Mouse (Mus musculus) lung, embryonic 16.5 days (tissue): ENCODE measurements around the gene Stat6. TPM values are rescaled to one million over a fixed set of nuclear protein-coding genes. Genes with fewer than 3 reads are reported as not detected.

ENCODE experiments used
- ATAC-seq: fragments of 200-750 bp; cut with Nextera tagmentation; 2 replicates; pipeline ENCODE4 v1.8.0; 2017; ENCODE audit warnings: low read depth, mild to moderate bottlenecking, moderate library complexity
- H3K27ac ChIP-seq: fragments of 300-500 bp; sonication (generic); 2 replicates; pipeline ENCODE4 v1.5.1; 2014; ENCODE audit warnings: mild to moderate bottlenecking, control low read depth, low read length
- H3K27me3 ChIP-seq: fragments of 300-500 bp; sonication (generic); 2 replicates; pipeline ENCODE4 v1.6.1; 2014; ENCODE audit warnings: low read depth, low read length, mixed read lengths; ENCODE audit not compliant: control insufficient read depth, insufficient read depth
- H3K36me3 ChIP-seq: fragments of 300-500 bp; sonication (generic); 2 replicates; pipeline ENCODE4 v1.6.1; 2014; ENCODE audit warnings: low read length; ENCODE audit not compliant: control insufficient read depth, insufficient read depth
- H3K4me1 ChIP-seq: fragments of 300-500 bp; sonication (generic); replicated peaks from 2 replicates; pipeline ENCODE4 v1.6.1; 2014; ENCODE audit warnings: low read length, mixed read lengths; ENCODE audit not compliant: control insufficient read depth, insufficient read depth
- H3K4me2 ChIP-seq: fragments of 300-500 bp; sonication (generic); 2 replicates; pipeline ENCODE4 v1.6.1; 2014; ENCODE audit warnings: low read depth, low read length, control low read depth
- H3K4me3 ChIP-seq: fragments of 300-500 bp; sonication (generic); 2 replicates; pipeline ENCODE4 v1.5.1; 2014; ENCODE audit warnings: mild to moderate bottlenecking, low read length, control low read depth
- H3K9ac ChIP-seq: fragments of 300-500 bp; sonication (generic); 2 replicates; pipeline ENCODE4 v1.6.1; 2014; ENCODE audit warnings: low read length, control low read depth
- H3K9me3 ChIP-seq: fragments of 300-500 bp; sonication (generic); 2 replicates; pipeline ENCODE4 v1.6.1; 2016; ENCODE audit warnings: low read length; ENCODE audit not compliant: control insufficient read depth
- WGBS: fragments of 180-500 bp; shearing (Covaris S2); extraction: QIAGEN DNeasy Blood & Tissue Kit; methylation state at CpG from one replicate; pipeline ENCODE4 v1.1.7; 2014; 5-methylcytosine and 5-hydroxymethylcytosine counted together
- polyA plus RNA-seq: library from polyadenylated mRNA; unstranded; fragments of >200 nt; fragmentation: Nextera tagmentation; extraction: Ambion mirVana; gene quantifications from 2 replicates; pipeline ENCODE4 v1.2.1, GENCODE M21; 2015

Gene Stat6
- polyA plus RNA-seq, 1 experiment from 2014 or later = 47.4 TPM

DNA sequence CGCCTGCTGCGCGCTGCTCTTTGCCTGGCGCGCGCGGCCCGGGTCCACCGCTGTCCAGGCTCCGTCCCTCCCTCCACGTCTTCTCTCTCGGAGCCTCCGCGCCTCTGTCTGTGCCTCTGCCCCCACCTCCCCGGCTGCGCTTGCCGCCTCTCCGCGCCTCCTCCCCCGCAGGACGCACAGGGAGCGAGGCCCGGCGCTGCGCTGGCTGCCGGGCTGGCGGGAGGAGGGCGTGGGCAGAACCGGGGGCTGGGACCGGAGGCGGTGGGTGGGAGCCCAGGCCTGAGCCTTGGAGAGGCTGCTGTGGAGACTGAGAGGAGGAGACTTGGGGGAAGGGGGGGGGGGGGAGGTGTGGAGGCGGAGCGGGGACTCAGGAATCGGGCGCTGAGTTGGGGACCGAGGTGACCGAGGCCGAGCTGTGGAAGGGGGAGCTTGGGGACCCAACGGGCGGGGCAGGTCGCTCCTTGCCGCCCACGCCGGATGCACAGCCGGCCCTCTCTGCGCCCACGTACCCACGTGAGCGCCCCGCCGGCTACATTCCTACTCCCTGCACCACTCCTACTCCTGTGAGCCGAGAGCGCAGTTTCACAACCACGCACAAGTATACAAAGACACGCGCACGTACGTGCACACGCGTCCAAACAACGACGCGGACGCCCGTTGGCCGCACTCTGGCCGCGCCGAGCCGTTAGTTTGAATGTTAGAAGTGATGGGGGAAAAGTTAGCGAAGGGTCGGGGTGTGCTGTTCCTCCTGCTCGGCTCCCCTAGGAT is 23.9 kb downstream of the Stat6 start, which contains the start of gene Nemp1:
Gene Nemp1 (plus strand): TSS at position 401 of the 768 bp plus-strand sequence.
- no peaks in the 10 kb centered on the region for H3K9me3 ChIP-seq
- H3K4me2 ChIP-seq = peak within 1 kb of the TSS; percentile 80
- under 1% methylated on average over 66 of the region's 73 CpGs for WGBS
- peaks cover 49% of the 10 kb centered on the region for H3K4me1 ChIP-seq
- no peaks in the 10 kb centered on the region for H3K27me3 ChIP-seq
- H3K4me3 ChIP-seq = peak within 1 kb of the TSS; percentile 92
- peak; percentile 71 for ATAC-seq
- peak within 1 kb of the TSS; percentile 97 for H3K9ac ChIP-seq
- H3K36me3 ChIP-seq = peaks cover 6% of the 10 kb centered on the region
- peak within 1 kb of the TSS; percentile 100 for H3K27ac ChIP-seq

DNA sequence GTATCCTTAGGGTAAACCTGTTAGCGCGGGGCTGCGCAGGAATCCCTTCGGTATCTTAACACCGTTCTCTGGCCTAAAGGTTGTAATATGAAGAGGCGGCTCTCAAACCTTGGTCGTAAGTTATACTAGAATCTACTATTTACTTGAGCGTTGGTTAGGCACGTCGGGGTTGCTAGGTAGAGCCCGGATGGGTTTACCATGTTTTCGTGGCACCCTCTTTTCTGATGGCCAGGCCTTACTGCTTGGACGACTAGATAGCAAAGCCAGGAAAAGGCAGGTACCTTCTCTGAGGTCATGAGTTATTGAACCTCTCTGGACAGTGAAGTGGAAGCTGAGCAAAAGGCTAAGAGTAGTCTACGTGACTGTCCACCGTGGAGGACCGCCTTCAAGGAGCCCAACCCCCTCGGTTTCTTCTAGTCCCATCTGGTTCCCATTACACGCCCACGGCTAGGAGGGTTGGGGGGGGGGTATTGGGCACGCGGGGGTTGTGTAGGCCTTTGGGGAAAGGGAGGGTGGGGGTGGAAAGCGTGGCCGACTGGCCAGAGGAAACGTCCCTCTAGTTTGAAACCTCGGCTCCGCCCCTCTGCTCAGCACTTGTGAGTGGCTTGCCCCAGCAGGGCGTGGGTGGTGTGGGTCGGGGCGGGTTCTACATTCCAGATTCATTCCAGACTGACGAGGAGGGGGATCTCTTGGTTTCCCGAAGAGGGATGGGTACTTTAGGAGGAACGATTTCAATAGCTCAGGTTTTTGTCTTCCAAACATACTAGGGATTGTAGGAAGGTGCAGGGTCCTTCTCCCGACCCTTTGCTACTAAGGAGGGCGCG is 24.7 kb downstream of the Stat6 start:
- under 1% methylated on average over 34 of the region's 35 CpGs for WGBS
- Histone ChIP-seq H3K4me2 (peak overlapping the region; percentile 80), H3K9ac (peak overlapping the region; percentile 97), H3K9me3 (no peaks in the 10 kb centered on the region), H3K27me3 (no peaks in the 10 kb centered on the region), H3K27ac (peak overlapping the region; percentile 100), H3K4me3 (peak overlapping the region; percentile 92), H3K36me3 (peaks cover 6% of the 10 kb centered on the region), H3K4me1 (peaks cover 41% of the 10 kb centered on the region)
- peak; percentile 75 for ATAC-seq

DNA sequence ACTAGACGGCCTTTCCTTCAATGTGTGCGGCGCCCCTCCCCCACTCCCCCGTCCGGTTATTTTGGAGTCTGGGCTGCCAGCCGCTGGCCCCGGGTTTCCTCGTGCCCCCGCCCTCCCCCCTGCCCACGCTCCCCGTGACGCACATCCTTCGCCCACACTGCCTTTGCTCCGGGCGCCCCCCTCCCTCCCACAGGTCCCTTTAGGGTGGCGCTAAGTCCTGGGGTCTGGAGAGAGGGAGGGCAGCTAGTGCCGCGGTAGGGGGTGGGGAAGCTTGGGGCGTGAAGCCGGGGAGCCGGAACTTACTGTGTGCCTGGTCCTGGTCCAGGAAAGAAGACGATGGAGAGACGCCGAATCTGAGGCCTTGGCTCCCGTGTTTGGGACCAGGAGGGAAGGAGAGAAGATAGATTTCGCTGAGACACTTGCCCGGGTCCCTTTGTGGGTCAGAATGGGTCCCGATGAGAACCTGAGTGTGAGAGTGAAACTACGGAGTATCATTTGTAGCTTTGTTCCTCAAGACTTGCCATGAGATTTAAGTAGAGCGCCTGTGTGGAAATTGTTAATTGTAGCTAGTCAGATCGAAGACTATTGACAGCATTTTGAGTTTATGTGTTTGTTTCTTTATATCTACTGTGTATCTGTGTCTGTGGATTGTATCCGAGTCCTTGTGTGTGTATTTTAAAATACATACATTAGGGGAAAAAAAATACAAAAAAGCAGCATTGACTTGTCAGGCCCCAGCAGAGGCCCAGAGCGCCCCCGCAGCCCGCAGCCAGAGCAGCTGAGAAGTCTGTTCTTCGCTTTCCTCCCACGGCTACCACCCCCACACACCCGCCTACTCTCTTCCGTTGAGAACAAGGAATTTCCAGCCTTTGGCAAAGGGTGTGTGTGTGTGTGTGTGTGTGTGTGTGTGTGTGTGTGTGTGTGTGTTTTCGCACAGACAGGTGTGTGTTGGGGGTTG is 25.6 kb downstream of the Stat6 start, which contains the start of gene Nab2:
Gene Nab2 (minus strand): TSS at position 476 of the 958 bp plus-strand sequence.
- H3K4me3 ChIP-seq = peak within 1 kb of the TSS; percentile 92

DNA sequence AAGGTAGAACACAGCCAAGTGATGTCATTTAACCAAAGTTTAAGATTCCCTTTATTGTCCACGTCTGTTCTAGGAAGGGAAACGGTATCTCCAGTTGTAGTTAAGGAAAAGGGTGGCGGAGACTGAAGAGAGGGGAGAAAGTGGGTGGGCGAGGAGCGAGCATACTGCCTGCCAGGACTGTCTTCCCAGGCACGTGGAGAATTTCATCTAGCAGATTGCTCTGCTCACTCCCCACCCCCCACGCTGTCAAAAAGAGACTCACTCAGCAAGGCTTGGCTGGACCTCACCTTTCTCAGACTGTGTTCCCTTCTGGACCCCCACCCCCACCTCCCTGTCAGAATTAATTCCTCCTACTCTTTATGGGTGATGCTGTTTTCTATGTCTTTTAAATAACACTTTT is 26.4 kb downstream of the Stat6 start:
- peak overlapping the region; percentile 97 for H3K9ac ChIP-seq
- no peaks in the 10 kb centered on the region for H3K9me3 ChIP-seq
- H3K4me1 ChIP-seq = peaks cover 24% of the 10 kb centered on the region
- no peaks in the 10 kb centered on the region for H3K27me3 ChIP-seq
- WGBS = 6% methylated on average over 7 of the region's 7 CpGs
- no peak for ATAC-seq
- H3K27ac ChIP-seq = peak overlapping the region; percentile 100
- peaks cover 3% of the 10 kb centered on the region; the same call in 1 of the 2 replicates for H3K36me3 ChIP-seq
- H3K4me2 ChIP-seq = peak overlapping the region; percentile 80
- H3K4me3 ChIP-seq = peak overlapping the region; percentile 92

More for the DNA sequence above, 25.6 kb downstream of the Stat6 start, which contains the start of gene Nab2:
- no peaks in the 10 kb centered on the region for H3K27me3 ChIP-seq
- H3K9ac ChIP-seq = peak within 1 kb of the TSS; percentile 97
- peak; percentile 65 for ATAC-seq
- WGBS = 2% methylated on average over 38 of the region's 40 CpGs
- H3K36me3 ChIP-seq = peaks cover 3% of the 10 kb centered on the region; the same call in 1 of the 2 replicates
- no peaks in the 10 kb centered on the region for H3K9me3 ChIP-seq
- peak within 1 kb of the TSS; percentile 80 for H3K4me2 ChIP-seq
- H3K4me1 ChIP-seq = peaks cover 32% of the 10 kb centered on the region
- peak within 1 kb of the TSS; percentile 100 for H3K27ac ChIP-seq

DNA sequence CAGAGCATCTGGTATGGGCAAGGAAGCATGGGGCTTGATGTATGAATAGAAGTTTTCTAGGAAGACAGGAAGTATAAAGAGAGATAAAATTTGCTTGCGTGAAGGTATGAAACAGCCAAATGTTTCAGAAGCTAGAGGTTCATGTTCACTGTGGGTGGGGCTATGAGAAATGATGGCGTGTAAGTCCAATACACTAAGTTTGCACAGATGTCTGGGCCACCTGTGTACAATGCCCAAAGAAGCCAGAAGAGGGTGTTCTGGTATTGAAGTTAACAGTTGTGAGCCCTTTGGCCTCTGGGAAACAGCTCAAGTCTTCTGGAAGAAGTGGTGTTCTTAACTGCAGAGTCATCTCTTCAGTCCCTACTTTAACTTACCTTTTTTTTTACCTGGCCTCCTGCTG is 27.4 kb downstream of the Stat6 start:
- no peak for ATAC-seq
- H3K9ac ChIP-seq = no peak overlapping the region
- no peak overlapping the region for H3K4me3 ChIP-seq
- 82% methylated on average over 2 of the region's 2 CpGs for WGBS
- H3K4me2 ChIP-seq = no peak overlapping the region
- H3K36me3 ChIP-seq = no peaks in the 10 kb centered on the region
- no peaks in the 10 kb centered on the region for H3K27me3 ChIP-seq
- H3K4me1 ChIP-seq = peaks cover 14% of the 10 kb centered on the region
- no peaks in the 10 kb centered on the region for H3K9me3 ChIP-seq
- H3K27ac ChIP-seq = no peak overlapping the region

DNA sequence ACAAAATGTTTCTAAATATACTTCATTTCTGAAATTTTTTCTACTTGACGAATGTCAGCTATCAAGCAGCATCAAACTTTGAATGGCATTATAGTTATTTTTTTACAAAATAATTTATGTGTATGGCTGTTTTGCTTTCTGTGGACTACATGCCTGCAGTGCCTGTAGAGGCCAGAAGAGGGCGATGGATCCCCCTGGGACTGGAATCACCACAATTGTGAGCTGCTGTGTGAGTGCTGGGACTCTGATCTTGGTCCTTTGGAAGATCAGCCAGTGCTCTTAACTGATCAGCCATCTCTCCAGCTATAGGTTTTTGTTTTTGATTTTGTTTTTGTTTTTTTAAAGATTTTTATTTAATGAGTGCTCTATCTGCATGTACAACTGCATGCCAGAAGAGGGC is 28.5 kb downstream of the Stat6 start:
- H3K36me3 ChIP-seq = no peaks in the 10 kb centered on the region
- no peaks in the 10 kb centered on the region for H3K9me3 ChIP-seq
- H3K4me2 ChIP-seq = no peak overlapping the region
- peaks cover 11% of the 10 kb centered on the region for H3K4me1 ChIP-seq
- 38% methylated on average over 2 of the region's 2 CpGs for WGBS
- H3K27me3 ChIP-seq = no peaks in the 10 kb centered on the region
- ATAC-seq = no peak
- no peak overlapping the region for H3K27ac ChIP-seq
- no peak overlapping the region for H3K4me3 ChIP-seq
- no peak overlapping the region for H3K9ac ChIP-seq

DNA sequence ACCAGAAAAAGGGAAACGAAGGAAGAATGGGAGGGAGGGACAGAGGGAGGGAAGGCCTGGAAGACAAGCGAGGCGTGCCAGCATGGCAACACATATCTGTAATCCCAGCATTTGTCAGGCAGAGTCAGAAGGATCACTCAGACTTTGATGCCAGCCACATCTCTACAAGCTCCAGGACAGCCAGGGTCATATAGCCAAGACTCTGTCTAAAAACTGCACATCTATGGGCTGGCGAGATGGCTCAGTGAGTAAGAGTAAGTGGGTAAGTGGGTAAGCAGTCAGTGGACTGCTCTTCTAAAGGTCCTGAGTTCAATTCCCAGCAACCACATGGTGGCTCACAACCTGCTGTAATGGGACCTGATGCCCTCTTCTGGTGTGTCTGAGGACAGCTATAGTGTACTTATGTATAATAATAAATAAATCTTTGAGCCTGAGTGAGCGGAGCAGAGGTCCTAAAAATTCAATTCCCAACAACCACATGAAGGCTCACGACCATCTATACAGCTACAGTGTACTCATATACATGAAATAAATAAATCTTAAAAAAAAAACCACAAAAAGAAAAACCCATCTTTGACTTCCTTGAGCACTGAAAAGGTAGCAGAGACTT is 31.4 kb downstream of the Stat6 start:
- no peaks in the 10 kb centered on the region for H3K27me3 ChIP-seq
- no peak for ATAC-seq
- no peak overlapping the region for H3K9ac ChIP-seq
- H3K36me3 ChIP-seq = no peaks in the 10 kb centered on the region
- 88% methylated on average over 6 of the region's 6 CpGs for WGBS
- no peak overlapping the region for H3K4me2 ChIP-seq
- H3K4me3 ChIP-seq = no peak overlapping the region
- H3K27ac ChIP-seq = no peak overlapping the region
- H3K9me3 ChIP-seq = no peaks in the 10 kb centered on the region
- H3K4me1 ChIP-seq = peaks cover 17% of the 10 kb centered on the region

DNA sequence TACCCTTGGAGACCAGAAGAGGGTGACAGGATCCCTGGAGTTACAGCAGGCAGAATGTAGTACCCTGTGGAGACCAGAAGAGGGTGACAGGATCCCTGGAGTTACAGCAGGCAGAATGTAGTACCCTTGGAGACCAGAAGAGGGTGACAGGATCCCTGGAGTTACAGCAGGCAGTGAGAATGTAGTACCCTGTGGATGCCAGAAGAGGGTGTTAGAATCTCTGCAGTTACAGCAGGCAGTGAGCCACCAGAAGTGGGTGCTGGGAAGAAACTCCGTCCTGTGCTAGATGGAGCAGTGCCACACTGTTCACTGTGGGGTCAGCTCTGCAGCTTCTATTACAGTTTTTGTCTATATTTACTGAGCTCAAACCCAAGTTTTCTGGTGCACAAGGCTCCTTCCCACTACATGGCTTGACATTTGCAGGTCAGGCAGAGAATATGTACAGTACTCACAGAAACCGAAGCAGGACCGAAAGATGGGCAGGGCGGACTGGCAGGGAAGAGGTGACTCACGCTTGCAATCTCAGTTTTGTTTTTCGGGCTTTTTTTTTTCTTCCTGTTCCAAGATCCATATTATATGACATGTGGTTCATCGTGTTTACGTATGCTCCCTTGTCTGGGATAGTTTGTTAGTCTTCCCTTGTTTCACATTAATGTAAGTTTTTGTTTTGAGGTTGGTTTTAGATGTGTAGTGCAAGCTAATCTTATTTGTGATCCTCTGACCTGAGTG is 32.2 kb downstream of the Stat6 start:
- WGBS = 83% methylated on average over 8 of the region's 8 CpGs
- Histone ChIP-seq H3K9me3 (no peaks in the 10 kb centered on the region), H3K36me3 (no peaks in the 10 kb centered on the region), H3K4me2 (no peak overlapping the region), H3K4me3 (no peak overlapping the region), H3K27ac (peak overlapping the region; percentile 41; the same call in 1 of the 2 replicates), H3K4me1 (peaks cover 11% of the 10 kb centered on the region), H3K9ac (no peak overlapping the region), H3K27me3 (no peaks in the 10 kb centered on the region)
- ATAC-seq = peak; percentile 18; the same call in 1 of the 2 replicates
